Mouse (Mus musculus) liver, embryonic 14.5 days (tissue): ENCODE measurements at regions not wholly inside any gene's neighbourhood (a gene's known extent, or its start where the extent isn't known, plus 50 kb on each side); places are given as distances from the start of the nearest gene placed in this dataset.

Experiments used
- CTCF ChIP-seq: IDR thresholded peaks from 2 replicates; pipeline ENCODE4 v1.5.1; 2016; ENCODE audit warnings: antibody characterized with exemption, low read depth, control low read depth
- EP300 ChIP-seq: IDR thresholded peaks from 2 replicates; pipeline ENCODE4 v1.6.1; 2016; ENCODE audit warnings: antibody characterized with exemption, low read depth

DNA sequence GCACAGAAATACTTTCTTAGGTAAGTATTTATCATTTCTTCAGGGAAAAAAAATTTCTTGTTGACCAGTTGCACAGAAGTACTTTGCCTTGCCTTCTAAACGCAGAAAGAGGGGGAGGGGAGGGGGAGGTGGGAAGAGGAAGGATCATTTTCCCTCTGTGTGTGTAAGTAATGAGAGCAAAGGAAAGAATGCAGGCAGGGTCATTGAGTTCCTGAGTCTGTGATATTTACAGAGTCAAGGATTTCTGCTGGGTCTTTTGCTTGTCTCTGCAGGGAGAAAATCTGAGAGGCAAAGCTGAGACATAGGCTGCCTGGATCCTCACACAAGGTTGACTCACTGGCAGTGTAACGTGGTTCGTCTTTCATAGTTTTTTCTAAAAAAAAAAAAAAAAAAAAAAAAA lies 195.6 kb downstream of the Ankrd50 start:
- no peak for TF ChIP-seq EP300
- TF ChIP-seq CTCF: no peak
